Comparison of ENCODE assay signal across 28 mouse cellular contexts in genomic region chr9:54961059-54961458, GRCm38 (mm10). TPM values are rescaled to one million over a fixed set of nuclear protein-coding genes. Genes with fewer than 3 reads are reported as not detected.
DNase-seq lines count a peak whose midpoint lies in the region; ATAC-seq lines count a peak whose summit lies in the region.
"Had no signal": no experiment of that assay in that cellular context is flagged by ENCODE, and none has a peak within 500 bp of the region (broad histone marks: within the 10 kb centered on the region; RNA-seq: fewer than 3 reads in every experiment).

No protein-coding gene starts in this region.

- H3K27ac ChIP-seq in heart, embryonic 12.5 days (ENCODE audit: poor library complexity, severe bottlenecking), result no peak overlapping the region
- H3K27ac ChIP-seq: embryonic facial prominence, embryonic 12.5 days; embryonic facial prominence, embryonic 15.5 days; heart, embryonic 13.5 days; hindbrain, embryonic 14.5 days; hindbrain, postnatal 0 days; intestine, embryonic 15.5 days had no signal

- H3K4me1 ChIP-seq in heart, embryonic 12.5 days (replicated peaks), result no peaks in the 10 kb centered on the region
- H3K4me1 ChIP-seq: embryonic facial prominence, embryonic 12.5 days; embryonic facial prominence, embryonic 15.5 days; heart, embryonic 13.5 days; intestine, embryonic 15.5 days had no signal

- H3K4me2 ChIP-seq in heart, embryonic 12.5 days, result no peak overlapping the region
- H3K4me2 ChIP-seq: embryonic facial prominence, embryonic 12.5 days; embryonic facial prominence, embryonic 15.5 days; heart, embryonic 13.5 days; hindbrain, embryonic 14.5 days; intestine, embryonic 15.5 days had no signal

- H3K9me3 ChIP-seq in heart, embryonic 12.5 days (replicated peaks), result peaks cover 11% of the 10 kb centered on the region; the same call in 1 of the 2 replicates
- H3K9me3 ChIP-seq: embryonic facial prominence, embryonic 12.5 days; embryonic facial prominence, embryonic 15.5 days; heart, embryonic 13.5 days; intestine, embryonic 15.5 days had no signal

- DNase-seq in frontal cortex, postnatal 36 days (ENCODE audit: low spot score in 2 of 2), result no peak
- DNase-seq in T-cell, adult 2 months (ENCODE audit: low spot score), result peak; percentile 10
- no peak for DNase-seq in cerebellum, adult 9-11 months
- DNase-seq: adrenal gland, adult 8-10 months; adrenal gland, postnatal 25 days; cerebellum, adult 11-12 months; cerebellum, adult 8-10 months; cerebellum, postnatal 14 days; forebrain, postnatal 0 days; gastrocnemius, postnatal 10 days; heart, adult 18-20 months; heart, postnatal 14 days; heart, postnatal 4 days; kidney, adult 11 months; kidney, adult 8-10 months had no signal

- H3K9ac ChIP-seq in heart, embryonic 12.5 days, result no peak overlapping the region
- H3K9ac ChIP-seq: embryonic facial prominence, embryonic 12.5 days; embryonic facial prominence, embryonic 15.5 days; forebrain, postnatal 0 days; heart, embryonic 13.5 days; hindbrain, embryonic 14.5 days; intestine, embryonic 15.5 days had no signal

- H3K36me3 ChIP-seq in heart, embryonic 12.5 days, result peaks cover 41% of the 10 kb centered on the region

- WGBS in heart, embryonic 12.5 days, result 85% methylated on average over 4 of the region's 4 CpGs

- H3K4me3 ChIP-seq in heart, embryonic 12.5 days, result no peak overlapping the region
- H3K4me3 ChIP-seq: embryonic facial prominence, embryonic 12.5 days; embryonic facial prominence, embryonic 15.5 days; heart, embryonic 13.5 days; intestine, embryonic 15.5 days had no signal

- ATAC-seq in frontal cortex, adult (ENCODE audit: low TSS enrichment), result 0 out of 2 replicates have a peak, but pooled peaks have one; percentile 6
- ATAC-seq in inflammation-experienced regulatory T-cells, adult 6 months, result peak; percentile 81
- no peak for ATAC-seq in heart, embryonic 12.5 days (ENCODE audit: insufficient number of reproducible peaks, low FRiP score)
- ATAC-seq: forebrain, embryonic 14.5 days; forebrain, postnatal 0 days; hindbrain, postnatal 0 days; intestine, embryonic 15.5 days; Patski had no signal

- no peaks in the 10 kb centered on the region for H3K27me3 ChIP-seq in heart, embryonic 12.5 days (replicated peaks)
- H3K27me3 ChIP-seq: embryonic facial prominence, embryonic 12.5 days; embryonic facial prominence, embryonic 15.5 days; heart, embryonic 13.5 days; intestine, embryonic 15.5 days; Patski had no signal

RNA-seq across cellular contexts. Expression of gene AY074887, which starts 10.3 kb away (rescaled TPM):
- polyA plus RNA-seq in inflammation-experienced regulatory T-cells, adult 6 months (2017; shearing (Covaris generic)), result under 1 TPM in 2 of 3 experiments, not detected in 1; 0.50 to 0.81 TPM
- 0.35 and 0.38 TPM in 2 replicates for polyA plus RNA-seq in heart, embryonic 12.5 days (2016; fragmentation: Nextera tagmentation; extraction: Ambion mirVana)
- polyA plus RNA-seq: G1E had no signal

RNA-seq across cellular contexts. Expression of gene Psma4, which starts 10.5 kb away (rescaled TPM):
- 100 to 1,000 TPM; 253 to 370 (median 278) TPM for polyA plus RNA-seq in inflammation-experienced regulatory T-cells, adult 6 months (2017; shearing (Covaris generic))
- polyA plus RNA-seq in heart, embryonic 12.5 days (2016; fragmentation: Nextera tagmentation; extraction: Ambion mirVana), result 237 and 247 TPM in 2 replicates

RNA-seq across cellular contexts. Expression of gene Chrna5, which starts 19.6 kb away (rescaled TPM):
- not detected for polyA plus RNA-seq in inflammation-experienced regulatory T-cells, adult 6 months (2017; shearing (Covaris generic))
- 0.14 and 0.28 TPM in 2 replicates for polyA plus RNA-seq in heart, embryonic 12.5 days (2016; fragmentation: Nextera tagmentation; extraction: Ambion mirVana)
- polyA plus RNA-seq: heart, embryonic 16.5 days had no signal

RNA-seq across cellular contexts. Expression of gene Hykk, which starts 44.0 kb away (rescaled TPM):
- under 1 TPM; 0.16 to 0.45 (median 0.21) TPM for polyA plus RNA-seq in inflammation-experienced regulatory T-cells, adult 6 months (2017; shearing (Covaris generic))
- 2.7 and 3.7 TPM in 2 replicates for polyA plus RNA-seq in heart, embryonic 12.5 days (2016; fragmentation: Nextera tagmentation; extraction: Ambion mirVana)
- polyA plus RNA-seq: G1E had no signal
